Mouse (Mus musculus): ENCODE results near the gene Itpr1.

Itpr1 gene

GRCm38 (mm10) chr6:108512994-108513393, 300.1 kb downstream of the Itpr1 start:
- DNase-seq (ENCODE audit: low read depth, low spot score) = no peak

- DNase-seq (ENCODE audit: low read depth, low spot score) = no peak
Measured at GRCm38 (mm10) chr6:108516248-108516647, 303.4 kb downstream of the Itpr1 start.

- DNase-seq (ENCODE audit: low read depth, low spot score) = no peak
Measured at GRCm38 (mm10) chr6:108517241-108517981, 304.5 kb downstream of the Itpr1 start.

GRCm38 (mm10) chr6:108517986-108518385, 305.1 kb downstream of the Itpr1 start:
- DNase-seq (ENCODE audit: low read depth, low spot score) = no peak

GRCm38 (mm10) chr6:108518552-108518951, 305.7 kb downstream of the Itpr1 start:
- DNase-seq (ENCODE audit: low read depth, low spot score) = no peak

- no peak for DNase-seq (ENCODE audit: low read depth, low spot score)
Measured at GRCm38 (mm10) chr6:108519327-108519726, 306.4 kb downstream of the Itpr1 start.

- peak; percentile 47 for DNase-seq (ENCODE audit: low read depth, low spot score)
Measured at GRCm38 (mm10) chr6:108523956-108524616, 311.2 kb downstream of the Itpr1 start.

- no peak for DNase-seq (ENCODE audit: low read depth, low spot score)
Measured at GRCm38 (mm10) chr6:108524617-108525010, 311.7 kb downstream of the Itpr1 start.

- DNase-seq (ENCODE audit: low read depth, low spot score) = no peak
Measured at GRCm38 (mm10) chr6:108527560-108527959, 314.7 kb downstream of the Itpr1 start.

- DNase-seq (ENCODE audit: low read depth, low spot score) = no peak
Measured at GRCm38 (mm10) chr6:108527993-108528392, 315.1 kb downstream of the Itpr1 start.

- DNase-seq (ENCODE audit: low read depth, low spot score) = no peak
Measured at GRCm38 (mm10) chr6:108529150-108529549, 316.3 kb downstream of the Itpr1 start.

GRCm38 (mm10) chr6:108530781-108531323, 318.0 kb downstream of the Itpr1 start:
- no peak for DNase-seq (ENCODE audit: low read depth, low spot score)

- DNase-seq (ENCODE audit: low read depth, low spot score) = peak; percentile 59
Measured at GRCm38 (mm10) chr6:108531324-108532311, 318.7 kb downstream of the Itpr1 start.

GRCm38 (mm10) chr6:108532486-108533179, 319.7 kb downstream of the Itpr1 start:
- DNase-seq (ENCODE audit: low read depth, low spot score) = no peak

GRCm38 (mm10) chr6:108534139-108534538, 321.2 kb downstream of the Itpr1 start:
- DNase-seq (ENCODE audit: low read depth, low spot score) = peak; percentile 52

GRCm38 (mm10) chr6:108534596-108534995, 321.7 kb downstream of the Itpr1 start:
- DNase-seq (ENCODE audit: low read depth, low spot score) = no peak

GRCm38 (mm10) chr6:108535309-108535708, 322.4 kb downstream of the Itpr1 start:
- peak; percentile 71 for DNase-seq (ENCODE audit: low read depth, low spot score)

- DNase-seq (ENCODE audit: low read depth, low spot score) = peak; percentile 90
Measured at GRCm38 (mm10) chr6:108536546-108537317, 323.8 kb downstream of the Itpr1 start.

GRCm38 (mm10) chr6:108538406-108538805, 325.5 kb downstream of the Itpr1 start:
- DNase-seq (ENCODE audit: low read depth, low spot score) = no peak

GRCm38 (mm10) chr6:108540441-108540840, 327.5 kb downstream of the Itpr1 start:
- peak; percentile 56 for DNase-seq (ENCODE audit: low read depth, low spot score)
